Mouse (Mus musculus): Measurements from ENCODE around the gene Ina. TPM values are rescaled to one million over a fixed set of nuclear protein-coding genes. Genes with fewer than 3 reads are reported as not detected.

Ina gene
- 8.5 TPM for polyA plus RNA-seq (2014; fragmentation: Illumina TruSeq; extraction: RNeasy Lipid Tissue Mini Kit (QIAGEN cat#74804); ENCODE audit: low read depth, low replicate concordance)

DNA sequence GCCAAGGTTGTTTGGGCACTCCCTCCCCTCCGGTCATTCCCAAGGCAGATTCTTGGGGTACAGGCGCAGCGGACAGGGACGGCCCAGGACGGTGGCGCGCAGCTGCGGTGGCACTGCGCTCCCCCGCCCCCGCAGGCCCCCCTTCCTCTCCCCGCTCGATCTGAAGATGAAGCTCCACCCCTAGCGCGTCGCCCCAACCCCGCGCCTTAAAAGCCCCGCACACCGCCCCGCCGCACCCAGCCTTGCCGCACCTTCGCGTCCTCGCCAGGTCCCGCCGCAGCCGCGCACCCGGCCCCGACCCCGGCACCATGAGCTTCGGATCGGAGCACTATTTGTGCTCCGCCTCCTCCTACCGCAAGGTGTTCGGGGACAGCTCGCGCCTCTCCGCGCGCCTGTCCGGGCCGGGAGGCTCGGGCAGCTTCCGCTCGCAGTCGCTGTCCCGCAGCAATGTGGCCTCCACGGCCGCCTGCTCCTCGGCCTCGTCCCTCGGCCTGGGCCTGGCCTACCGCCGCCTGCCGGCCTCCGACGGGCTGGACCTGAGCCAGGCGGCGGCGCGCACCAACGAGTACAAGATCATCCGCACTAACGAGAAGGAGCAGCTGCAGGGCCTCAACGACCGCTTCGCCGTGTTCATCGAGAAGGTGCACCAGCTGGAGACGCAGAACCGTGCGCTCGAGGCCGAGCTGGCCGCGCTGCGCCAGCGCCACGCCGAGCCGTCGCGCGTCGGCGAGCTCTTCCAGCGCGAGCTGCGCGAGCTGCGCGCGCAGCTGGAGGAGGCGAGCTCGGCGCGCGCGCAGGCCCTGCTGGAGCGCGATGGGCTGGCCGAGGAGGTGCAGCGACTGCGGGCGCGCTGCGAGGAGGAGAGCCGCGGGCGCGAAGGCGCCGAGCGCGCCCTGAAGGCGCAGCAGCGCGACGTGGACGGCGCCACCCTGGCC is at the start of gene Ina, which contains the start of gene Nt5c2:
Gene Ina, plus strand, starts transcription at position 252 of the 935 bp plus-strand sequence.
Gene Nt5c2, minus strand, starts transcription at position 707 of the 935 bp plus-strand sequence.

DNA sequence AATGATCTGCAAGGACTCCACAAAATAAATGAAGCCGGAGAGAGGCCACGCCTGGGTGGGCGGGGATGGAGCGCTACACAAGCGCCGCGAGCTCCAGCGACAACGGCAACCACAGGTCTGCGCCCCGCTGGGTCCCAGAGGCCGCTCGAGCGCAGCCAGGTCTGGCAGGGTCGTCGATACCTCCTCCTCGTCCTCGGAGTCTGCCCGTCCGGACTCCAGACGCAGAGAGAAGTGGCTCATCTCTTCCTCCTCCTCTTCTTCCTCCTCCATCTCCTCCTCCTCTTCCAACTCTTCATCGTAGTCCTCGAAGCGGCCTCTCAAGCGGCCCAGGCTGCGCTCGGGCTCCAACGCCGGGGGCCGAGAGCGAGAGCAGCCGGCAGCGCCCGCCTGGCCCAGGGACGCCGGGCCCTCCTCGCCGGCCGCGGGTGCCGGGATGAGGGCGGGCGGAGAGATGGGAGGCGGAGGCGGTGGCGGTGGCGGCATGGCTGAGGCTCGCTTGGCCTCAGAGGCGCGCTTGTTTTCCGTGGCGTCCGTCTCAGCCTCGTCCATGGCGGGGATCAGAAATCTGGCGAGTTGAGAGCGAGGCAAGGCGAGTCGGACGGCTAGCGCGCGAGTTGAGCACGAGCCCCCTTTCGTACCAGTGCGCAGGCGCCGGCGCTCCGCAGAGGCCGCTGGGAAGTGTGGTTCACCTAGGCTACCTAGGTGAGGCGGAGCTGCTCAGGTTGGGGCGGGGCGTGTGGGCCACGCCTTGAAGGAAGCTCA is 36.0 kb downstream of the Ina start, which contains the start of gene Pcgf6:
Gene Pcgf6, minus strand, starts transcription at position 636 of the 762 bp plus-strand sequence.

GRCm38 (mm10) chr19:47067096-47067882 is 52.8 kb downstream of the Ina start, which contains the start of gene Taf5:
Gene Taf5 (plus strand): TSS chr19:47067746.

Other genes starting within 250 kb of the Ina start
- gene Nt5c2, start 455 bp downstream of the Ina start, polyA plus RNA-seq (2014; fragmentation: Illumina TruSeq; extraction: RNeasy Lipid Tissue Mini Kit (QIAGEN cat#74804); ENCODE audit: low read depth, low replicate concordance) = 110 TPM
- 30.7 TPM for gene Pcgf6, start 36.2 kb downstream of the Ina start, polyA plus RNA-seq (2014; fragmentation: Illumina TruSeq; extraction: RNeasy Lipid Tissue Mini Kit (QIAGEN cat#74804); ENCODE audit: low read depth, low replicate concordance)
- gene Taf5, start 53.0 kb downstream of the Ina start, polyA plus RNA-seq (2014; fragmentation: Illumina TruSeq; extraction: RNeasy Lipid Tissue Mini Kit (QIAGEN cat#74804); ENCODE audit: low read depth, low replicate concordance) = 10.8 TPM
- gene Usmg5, start 75.9 kb downstream of the Ina start, polyA plus RNA-seq (2014; fragmentation: Illumina TruSeq; extraction: RNeasy Lipid Tissue Mini Kit (QIAGEN cat#74804); ENCODE audit: low read depth, low replicate concordance) = 1,447 TPM
- gene Pdcd11, start 76.1 kb downstream of the Ina start, polyA plus RNA-seq (2014; fragmentation: Illumina TruSeq; extraction: RNeasy Lipid Tissue Mini Kit (QIAGEN cat#74804); ENCODE audit: low read depth, low replicate concordance) = 4.6 TPM
- 1.6 TPM for gene Calhm2, start 123.6 kb downstream of the Ina start, polyA plus RNA-seq (2014; fragmentation: Illumina TruSeq; extraction: RNeasy Lipid Tissue Mini Kit (QIAGEN cat#74804); ENCODE audit: low read depth, low replicate concordance)
- gene Calhm1, start 129.6 kb downstream of the Ina start, polyA plus RNA-seq (2014; fragmentation: Illumina TruSeq; extraction: RNeasy Lipid Tissue Mini Kit (QIAGEN cat#74804); ENCODE audit: low read depth, low replicate concordance) = not detected
- gene Calhm3, start 143.1 kb downstream of the Ina start, polyA plus RNA-seq (2014; fragmentation: Illumina TruSeq; extraction: RNeasy Lipid Tissue Mini Kit (QIAGEN cat#74804); ENCODE audit: low read depth, low replicate concordance) = not detected
- 0.70 TPM for gene Neurl1a, start 164.1 kb downstream of the Ina start, polyA plus RNA-seq (2014; fragmentation: Illumina TruSeq; extraction: RNeasy Lipid Tissue Mini Kit (QIAGEN cat#74804); ENCODE audit: low read depth, low replicate concordance)

Measured in adrenal gland, adult 10 weeks (tissue).